Mouse (Mus musculus) embryonic facial prominence, embryonic 14.5 days (tissue): ENCODE measurements around the gene Col2a1. TPM values are rescaled to one million over a fixed set of nuclear protein-coding genes. Genes with fewer than 3 reads are reported as not detected.

Experiments used
- ATAC-seq: fragments of 200-750 bp; cut with Nextera tagmentation; 2 replicates; pipeline ENCODE4 v1.8.0; 2017; ENCODE audit warnings: low read depth, moderate number of reproducible peaks, moderate TSS enrichment
- DNase-seq: peaks from one replicate; pipeline ENCODE4 v3.0.0-alpha.2; 2015; ENCODE audit warnings: low spot score
- H3K27ac ChIP-seq: fragments of 300-500 bp; sonication (generic); replicated peaks from 2 replicates; pipeline ENCODE4 v1.5.1; 2014; ENCODE audit warnings: low read depth, mild to moderate bottlenecking, low read length, moderate library complexity
- H3K27me3 ChIP-seq: fragments of 300-500 bp; sonication (generic); replicated peaks from 2 replicates; pipeline ENCODE4 v1.6.1; 2014; ENCODE audit warnings: low read length; ENCODE audit not compliant: control insufficient read depth, insufficient read depth
- H3K36me3 ChIP-seq: fragments of 300-500 bp; sonication (generic); 2 replicates; pipeline ENCODE4 v1.6.1; 2014; ENCODE audit warnings: low read length, mixed read lengths; ENCODE audit not compliant: control insufficient read depth, insufficient read depth
- H3K4me1 ChIP-seq: fragments of 300-500 bp; sonication (generic); 2 replicates; pipeline ENCODE4 v1.6.1; 2014; ENCODE audit warnings: antibody characterized with exemption, low read length; ENCODE audit not compliant: control insufficient read depth, insufficient read depth
- H3K4me2 ChIP-seq: fragments of 300-500 bp; sonication (generic); 2 replicates; pipeline ENCODE4 v1.6.1; 2014; ENCODE audit warnings: low read depth, mild to moderate bottlenecking, low read length, moderate library complexity, mixed read lengths
- H3K4me3 ChIP-seq: fragments of 300-500 bp; sonication (generic); 2 replicates; pipeline ENCODE4 v1.5.1; 2014; ENCODE audit warnings: low read depth, mild to moderate bottlenecking, low read length
- H3K9ac ChIP-seq: fragments of 300-500 bp; sonication (generic); 2 replicates; pipeline ENCODE4 v1.6.1; 2014; ENCODE audit warnings: low read depth, mild to moderate bottlenecking, low read length, moderate library complexity, mixed read lengths
- H3K9me3 ChIP-seq: fragments of 300-500 bp; sonication (generic); 2 replicates; pipeline ENCODE4 v1.6.1; 2016; ENCODE audit warnings: low read length; ENCODE audit not compliant: control insufficient read depth
- WGBS: fragments of 180-500 bp; shearing (Covaris S2); extraction: QIAGEN DNeasy Blood & Tissue Kit; methylation state at CpG from one replicate; pipeline ENCODE4 v1.1.7; 2014; 5-methylcytosine and 5-hydroxymethylcytosine counted together
- polyA plus RNA-seq: library from polyadenylated mRNA; unstranded; fragments of >200 nt; fragmentation: Nextera tagmentation; extraction: Ambion mirVana; gene quantifications from 2 replicates; pipeline ENCODE4 v1.2.1, GENCODE M21; 2014

Gene Col2a1
- polyA plus RNA-seq, 1 experiment from 2014 or later: 372 TPM

- DNase-seq (peak; percentile 44), ATAC-seq (no peak)
- no peaks in the 10 kb centered on the region for H3K27me3 ChIP-seq
- no peak overlapping the region for H3K9ac ChIP-seq
- peaks cover 31% of the 10 kb centered on the region for H3K36me3 ChIP-seq
- H3K27ac ChIP-seq: no peak overlapping the region; the same call in 1 of the 2 replicates
- no peaks in the 10 kb centered on the region for H3K4me1 ChIP-seq
- 11% methylated on average over 3 of the region's 3 CpGs for WGBS
- H3K4me3 ChIP-seq: no peak overlapping the region
- H3K9me3 ChIP-seq: no peaks in the 10 kb centered on the region
- H3K4me2 ChIP-seq: no peak overlapping the region
These were observed 30.7 kb upstream of the Col2a1 start for GRCm38 (mm10) chr15:98035076-98035755.

GRCm38 (mm10) chr15:98033233-98033748 lies 28.8 kb upstream of the Col2a1 start:
- peak; percentile 46 for ATAC-seq
- Histone ChIP-seq H3K36me3 (peaks cover 15% of the 10 kb centered on the region), H3K4me3 (no peak overlapping the region), H3K9ac (no peak overlapping the region), H3K27me3 (no peaks in the 10 kb centered on the region), H3K27ac (peak overlapping the region; percentile 66), H3K4me1 (peaks cover 6% of the 10 kb centered on the region), H3K4me2 (no peak overlapping the region), H3K9me3 (no peaks in the 10 kb centered on the region)
- 39% methylated on average over 9 of the region's 9 CpGs for WGBS
- DNase-seq: peak; percentile 50

GRCm38 (mm10) chr15:98029798-98030197 lies 25.3 kb upstream of the Col2a1 start:
- ATAC-seq (no peak), DNase-seq (no peak)
- Histone ChIP-seq H3K36me3 (no peaks in the 10 kb centered on the region), H3K27ac (no peak overlapping the region), H3K4me1 (peaks cover 34% of the 10 kb centered on the region), H3K9ac (no peak overlapping the region), H3K4me2 (no peak overlapping the region), H3K9me3 (no peaks in the 10 kb centered on the region), H3K27me3 (no peaks in the 10 kb centered on the region), H3K4me3 (no peak overlapping the region)
- WGBS: 65% methylated on average over 6 of the region's 6 CpGs

- 29% methylated on average over 12 of the region's 12 CpGs for WGBS
- ATAC-seq (peak; percentile 65), DNase-seq (no peak)
- H3K36me3 ChIP-seq: no peaks in the 10 kb centered on the region
- H3K27me3 ChIP-seq: no peaks in the 10 kb centered on the region
- no peaks in the 10 kb centered on the region for H3K9me3 ChIP-seq
- H3K27ac ChIP-seq: peak overlapping the region; percentile 59
- H3K4me3 ChIP-seq: no peak overlapping the region
- no peak overlapping the region for H3K4me2 ChIP-seq
- H3K9ac ChIP-seq: peak overlapping the region; percentile 45; the same call in 1 of the 2 replicates
- H3K4me1 ChIP-seq: peaks cover 34% of the 10 kb centered on the region
These were observed 22.7 kb upstream of the Col2a1 start for GRCm38 (mm10) chr15:98026967-98027904.

GRCm38 (mm10) chr15:98025611-98026010 lies 21.1 kb upstream of the Col2a1 start:
- Histone ChIP-seq H3K9ac (no peak overlapping the region), H3K27ac (peak overlapping the region; percentile 67), H3K9me3 (no peaks in the 10 kb centered on the region), H3K4me3 (no peak overlapping the region), H3K4me1 (peaks cover 34% of the 10 kb centered on the region), H3K4me2 (no peak overlapping the region), H3K36me3 (no peaks in the 10 kb centered on the region), H3K27me3 (no peaks in the 10 kb centered on the region)
- DNase-seq: no peak
- 50% methylated on average over 4 of the region's 4 CpGs for WGBS
- ATAC-seq: no peak

GRCm38 (mm10) chr15:98023137-98023536 lies 18.6 kb upstream of the Col2a1 start:
- no peak overlapping the region for H3K4me2 ChIP-seq
- no peak overlapping the region for H3K4me3 ChIP-seq
- ATAC-seq: no peak
- DNase-seq: no peak
- H3K9me3 ChIP-seq: no peaks in the 10 kb centered on the region
- no peaks in the 10 kb centered on the region for H3K27me3 ChIP-seq
- WGBS: 31% methylated on average over 3 of the region's 3 CpGs
- peaks cover 26% of the 10 kb centered on the region for H3K4me1 ChIP-seq
- H3K27ac ChIP-seq: no peak overlapping the region
- H3K9ac ChIP-seq: no peak overlapping the region
- H3K36me3 ChIP-seq: no peaks in the 10 kb centered on the region

GRCm38 (mm10) chr15:98021886-98022285 lies 17.4 kb upstream of the Col2a1 start:
- no peaks in the 10 kb centered on the region for H3K27me3 ChIP-seq
- no peaks in the 10 kb centered on the region for H3K9me3 ChIP-seq
- DNase-seq (peak; percentile 72), ATAC-seq (no peak)
- H3K4me3 ChIP-seq: no peak overlapping the region
- H3K27ac ChIP-seq: no peak overlapping the region
- H3K4me2 ChIP-seq: no peak overlapping the region
- H3K9ac ChIP-seq: no peak overlapping the region
- H3K36me3 ChIP-seq: no peaks in the 10 kb centered on the region
- peaks cover 15% of the 10 kb centered on the region; the same call in 1 of the 2 replicates for H3K4me1 ChIP-seq
- 23% methylated on average over 2 of the region's 2 CpGs for WGBS

GRCm38 (mm10) chr15:98019047-98019446 lies 14.6 kb upstream of the Col2a1 start:
- no peak for ATAC-seq
- H3K4me3 ChIP-seq: no peak overlapping the region
- no peaks in the 10 kb centered on the region for H3K27me3 ChIP-seq
- H3K4me2 ChIP-seq: no peak overlapping the region
- no peak overlapping the region for H3K27ac ChIP-seq
- no peak overlapping the region for H3K9ac ChIP-seq
- no peaks in the 10 kb centered on the region for H3K4me1 ChIP-seq
- H3K9me3 ChIP-seq: no peaks in the 10 kb centered on the region
- H3K36me3 ChIP-seq: no peaks in the 10 kb centered on the region
- WGBS: 69% methylated on average over 3 of the region's 3 CpGs
- no peak for DNase-seq
